Mouse (Mus musculus) MEL (cell line): Measurements from ENCODE around the gene Gpt2. TPM values are rescaled to one million over a fixed set of nuclear protein-coding genes. Genes with fewer than 3 reads are reported as not detected.
A peak's percentile ranks its signal among the peaks of the same experiment; 100 is the strongest.

Source experiments
- DNase-seq: peaks from one replicate; pipeline ENCODE4 v3.0.0; 2011; ENCODE audit warnings: low read depth, low spot score
- H3K27ac ChIP-seq: 2 replicates; pipeline ENCODE4 v1.5.1; 2012; ENCODE audit warnings: low read depth, mild to moderate bottlenecking, control low read depth, low read length, moderate library complexity; ENCODE audit not compliant: control insufficient read depth
- H3K27me3 ChIP-seq, 2 experiments: fragments of 150-350 bp in 1 of 2; sonication (generic) in 1 of 2; 2 replicates each; pipeline ENCODE4 v1.6.1; 2012; ENCODE audit warnings: low read length in 2 of 2, mild to moderate bottlenecking in 2 of 2, improper control_type of control experiment in 1 of 2, moderate library complexity in 1 of 2; ENCODE audit not compliant: insufficient read depth in 2 of 2, control insufficient read depth in 1 of 2
- H3K36me3 ChIP-seq, 2 experiments: 2 replicates each; pipeline ENCODE4 v1.6.1; 2012 to 2014; ENCODE audit warnings: low read length in 2 of 2, improper control_type of control experiment in 1 of 2, inconsistent platforms in 1 of 2, mild to moderate bottlenecking in 1 of 2; ENCODE audit not compliant: insufficient read depth in 2 of 2, control insufficient read depth in 1 of 2
- H3K4me1 ChIP-seq, 2 experiments: fragments of 150-350 bp in 1 of 2; sonication (generic) in 1 of 2; 2 replicates each; pipeline ENCODE4 v1.6.1; 2012; ENCODE audit warnings: low read length in 2 of 2, improper control_type of control experiment in 1 of 2, mild to moderate bottlenecking in 1 of 2; ENCODE audit not compliant: insufficient read depth in 2 of 2, control insufficient read depth in 1 of 2
- H3K4me3 ChIP-seq, 2 experiments: fragments of 150-350 bp in 1 of 2; sonication (generic) in 1 of 2; 2 replicates each; pipeline ENCODE4 v1.5.1; 2012; ENCODE audit warnings: low read depth in 2 of 2, low read length in 2 of 2, mild to moderate bottlenecking in 2 of 2, moderate library complexity in 2 of 2, control low read depth in 1 of 2, improper control_type of control experiment in 1 of 2; ENCODE audit not compliant: control insufficient read depth in 1 of 2, insufficient read depth in 1 of 2
- H3K79me2 ChIP-seq: 2 replicates; pipeline ENCODE4 v1.6.1; 2012; ENCODE audit warnings: mild to moderate bottlenecking, low read length, moderate library complexity; ENCODE audit not compliant: control insufficient read depth, poor library complexity, insufficient read depth
- H3K9ac ChIP-seq: 2 replicates; pipeline ENCODE4 v1.6.1; 2012; ENCODE audit warnings: low read depth, mild to moderate bottlenecking, control low read depth, low read length, moderate library complexity; ENCODE audit not compliant: control insufficient read depth, poor library complexity, severe bottlenecking
- H3K9me3 ChIP-seq: fragments of 150-350 bp; sonication (generic); replicated peaks from 2 replicates; pipeline ENCODE4 v1.6.1; 2012; ENCODE audit warnings: mild to moderate bottlenecking, low read length, improper control_type of control experiment, moderate library complexity; ENCODE audit not compliant: insufficient read depth
- BHLHE40 ChIP-seq: IDR thresholded peaks from 2 replicates; pipeline ENCODE4 v1.6.1; 2012; ENCODE audit warnings: low read depth, mild to moderate bottlenecking, inconsistent platforms, low read length, improper control_type of control experiment, borderline replicate concordance
- CHD1 ChIP-seq: IDR thresholded peaks from 2 replicates; pipeline ENCODE4 v1.6.1; 2012; ENCODE audit warnings: low read depth, mild to moderate bottlenecking, inconsistent platforms, low read length, improper control_type of control experiment
- CHD2 ChIP-seq: IDR thresholded peaks from 2 replicates; pipeline ENCODE4 v1.6.1; 2011; ENCODE audit warnings: low read length, improper control_type of control experiment
- CTCF ChIP-seq, 3 experiments: IDR thresholded peaks in 2 of 3; conservative IDR thresholded peaks in 1 of 3; 2 replicates each; pipeline ENCODE4 v1.5.1; 2011 to 2012; ENCODE audit warnings: low read length in 3 of 3, low read depth in 2 of 3, mild to moderate bottlenecking in 2 of 3, improper control_type of control experiment in 1 of 3, inconsistent platforms in 1 of 3, mixed read lengths in 1 of 3, moderate library complexity in 1 of 3; ENCODE audit not compliant: control insufficient read depth in 1 of 3, insufficient read depth in 1 of 3, poor library complexity in 1 of 3, severe bottlenecking in 1 of 3
- ELF1 ChIP-seq: IDR thresholded peaks from 2 replicates; pipeline ENCODE4 v1.6.1; 2014; ENCODE audit warnings: low read depth, mild to moderate bottlenecking, inconsistent platforms, low read length, improper control_type of control experiment, moderate library complexity
- ETS1 ChIP-seq: IDR thresholded peaks from 2 replicates; pipeline ENCODE4 v1.6.1; 2012; ENCODE audit warnings: low read depth, mild to moderate bottlenecking, inconsistent platforms, low read length, improper control_type of control experiment, moderate library complexity
- GABPA ChIP-seq: IDR thresholded peaks from 2 replicates; pipeline ENCODE4 v1.6.1; 2012; ENCODE audit warnings: low read depth, mild to moderate bottlenecking, inconsistent platforms, low read length, improper control_type of control experiment, moderate library complexity
- GATA1 ChIP-seq: IDR thresholded peaks from 2 replicates; pipeline ENCODE4 v1.6.1; 2011; ENCODE audit warnings: low read depth, low read length, improper control_type of control experiment
- HCFC1 ChIP-seq: IDR thresholded peaks from 2 replicates; pipeline ENCODE4 v1.6.1; 2012; ENCODE audit warnings: low read depth, mild to moderate bottlenecking, inconsistent platforms, low read length, improper control_type of control experiment, moderate library complexity
- JUND ChIP-seq: IDR thresholded peaks from 2 replicates; pipeline ENCODE4 v1.6.1; 2011; ENCODE audit warnings: low read depth, mild to moderate bottlenecking, improper control_type of control experiment, low read length
- MAFK ChIP-seq: IDR thresholded peaks from 2 replicates; pipeline ENCODE4 v1.6.1; 2011; ENCODE audit warnings: low read depth, mild to moderate bottlenecking, low read length, improper control_type of control experiment, borderline replicate concordance
- MAX ChIP-seq: IDR thresholded peaks from 2 replicates; pipeline ENCODE4 v1.6.1; 2011; ENCODE audit warnings: low read length, improper control_type of control experiment
- MAZ ChIP-seq: IDR thresholded peaks from 2 replicates; pipeline ENCODE4 v1.6.1; 2012; ENCODE audit warnings: low read depth, mild to moderate bottlenecking, inconsistent platforms, low read length, improper control_type of control experiment
- MEF2A ChIP-seq: IDR thresholded peaks from 2 replicates; pipeline ENCODE4 v1.6.1; 2014; ENCODE audit warnings: low read depth, mild to moderate bottlenecking, inconsistent platforms, low read length, improper control_type of control experiment; ENCODE audit not compliant: poor library complexity, insufficient replicate concordance, severe bottlenecking; ENCODE audit errors: extremely low read depth
- MYB ChIP-seq: IDR thresholded peaks from 2 replicates; pipeline ENCODE4 v1.6.1; 2011; ENCODE audit warnings: mild to moderate bottlenecking, low read depth, low read length, improper control_type of control experiment
- POLR2AphosphoS2 ChIP-seq: IDR thresholded peaks from 2 replicates; pipeline ENCODE4 v1.6.1; 2011; ENCODE audit warnings: low read length, improper control_type of control experiment
- RAD21 ChIP-seq: IDR thresholded peaks from 2 replicates; pipeline ENCODE4 v1.6.1; 2011; ENCODE audit warnings: mild to moderate bottlenecking, low read depth, low read length, improper control_type of control experiment
- SIN3A ChIP-seq: IDR thresholded peaks from 2 replicates; pipeline ENCODE4 v1.6.1; 2012; ENCODE audit warnings: low read length, improper control_type of control experiment, inconsistent platforms
- SMC3 ChIP-seq: IDR thresholded peaks from 2 replicates; pipeline ENCODE4 v1.6.1; 2011; ENCODE audit warnings: low read depth, low read length, improper control_type of control experiment
- USF1 ChIP-seq: IDR thresholded peaks from 2 replicates; pipeline ENCODE4 v1.6.1; 2014; ENCODE audit warnings: low read depth, mild to moderate bottlenecking, inconsistent platforms, low read length, improper control_type of control experiment, moderate library complexity
- polyA plus RNA-seq, 2 experiments: library from polyadenylated mRNA; stranded (reverse) in 1 of 2; unstranded in 1 of 2; fragments of >175 nt in 1 of 2; fragments of >200 nt in 1 of 2; gene quantifications; 2 replicates each; pipeline versions ENCODE4 v1.2.1 to v1.2.4; 2012; ENCODE audit warnings: low replicate concordance in 2 of 2, low read depth in 1 of 2; ENCODE audit not compliant: insufficient read length in 2 of 2, insufficient read depth in 1 of 2, missing spikeins in 1 of 2
- total RNA-seq: library from RNA; depleted of rRNA; stranded (reverse); fragments of 300-350 nt; gene quantifications from 2 replicates; pipeline ENCODE4 v1.2.3, GENCODE M21; 2012

The Gpt2 gene
- total and polyA plus RNA-seq, 3 experiments = 10.2 to 25.3 TPM; not detected in 1

DNA sequence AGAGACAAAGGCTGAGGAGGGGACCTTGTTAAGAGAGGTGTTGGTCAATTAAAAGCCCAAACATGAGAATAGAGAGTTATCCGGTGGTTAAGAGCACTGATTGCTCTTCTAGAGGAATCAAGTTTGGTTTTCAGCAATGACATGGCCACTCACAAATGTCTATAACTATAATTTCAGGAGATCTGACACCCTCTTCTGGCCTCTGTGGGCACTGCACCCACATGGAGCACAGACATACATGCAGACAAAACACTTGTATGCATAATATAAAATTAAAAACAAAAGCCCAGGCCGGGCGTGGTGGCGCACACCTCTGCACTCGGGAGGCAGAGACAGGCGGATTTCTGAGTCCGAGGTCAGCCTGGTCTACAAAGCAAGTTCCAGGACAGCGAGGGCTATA lies 2.8 kb upstream of the Gpt2 start:
- no peak overlapping the region for H3K27ac ChIP-seq
- H3K4me3 ChIP-seq = no peak overlapping the region
- no peak overlapping the region for H3K9ac ChIP-seq
- no peaks in the 10 kb centered on the region for H3K79me2 ChIP-seq
- no peaks in the 10 kb centered on the region; a peak in 1 of 4 replicates for H3K27me3 ChIP-seq
- TF ChIP-seq MEF2A (no peak), MYB (no peak), ELF1 (no peak), SMC3 (0 out of 2 replicates have a peak, but pooled peaks have one; percentile 8), RAD21 (peak; percentile 4), MAZ (no peak), CTCF (IDR thresholded peaks at IDR 0.05 in 2 of 3, conservative IDR thresholded peaks at IDR 0.05 in 1 of 3; ENCODE audit: control insufficient read depth in 1 of 3, insufficient read depth in 1 of 3, low read depth in 2 of 3, low read length in 3 of 3, poor library complexity in 1 of 3, severe bottlenecking in 1 of 3) (peak in 1 of 3 experiments; percentile 20; a peak in 1 of 6 replicates)
- TF ChIP-seq, all 39 proteins: peak for 3
- DNase-seq = peak; percentile 30
- Histone ChIP-seq H3K9me3 (no peaks in the 10 kb centered on the region), H3K36me3 (peaks cover 0 to 3% of the 10 kb centered on the region in 2 experiments; a peak in 2 of 4 replicates), H3K4me1 (peaks cover 3 to 8% of the 10 kb centered on the region in 2 experiments; a peak in 3 of 4 replicates)

- peak overlapping the region; percentile 88 for H3K4me3 ChIP-seq
- H3K79me2 ChIP-seq = no peaks in the 10 kb centered on the region
- no peak overlapping the region for H3K27ac ChIP-seq
- H3K27me3 ChIP-seq = no peaks in the 10 kb centered on the region
- DNase-seq = no peak
- H3K9me3 ChIP-seq = no peaks in the 10 kb centered on the region
- peaks cover 3 to 8% of the 10 kb centered on the region in 2 experiments; a peak in 3 of 4 replicates for H3K4me1 ChIP-seq
- H3K36me3 ChIP-seq = peaks cover 0 to 3% of the 10 kb centered on the region in 2 experiments; a peak in 3 of 4 replicates
- no peak for TF ChIP-seq ELF1
- peak overlapping the region; percentile 75 for H3K9ac ChIP-seq
Measured at GRCm38 (mm10) chr8:85492940-85493931, 860 bp downstream of the Gpt2 start.

GRCm38 (mm10) chr8:85496125-85496524 lies 3.7 kb downstream of the Gpt2 start:
- H3K4me3 ChIP-seq = no peak overlapping the region
- no peak overlapping the region for H3K9ac ChIP-seq
- no peaks in the 10 kb centered on the region for H3K79me2 ChIP-seq
- no peaks in the 10 kb centered on the region for H3K9me3 ChIP-seq
- H3K27me3 ChIP-seq = no peaks in the 10 kb centered on the region
- H3K36me3 ChIP-seq = peaks cover 0 to 3% of the 10 kb centered on the region in 2 experiments; a peak in 3 of 4 replicates
- no peak for TF ChIP-seq HCFC1
- no peak for TF ChIP-seq SIN3A
- no peak for TF ChIP-seq POLR2AphosphoS2
- no peak for TF ChIP-seq MAFK
- no peak for TF ChIP-seq JUND
- no peak for TF ChIP-seq ETS1
- TF ChIP-seq CHD2 = no peak
- TF ChIP-seq RAD21 = no peak
- no peak for TF ChIP-seq USF1
- no peak for TF ChIP-seq MAX
- no peak for TF ChIP-seq MEF2A
- TF ChIP-seq BHLHE40 = no peak
- no peak for TF ChIP-seq GATA1
- no peak for TF ChIP-seq MAZ
- no peak for TF ChIP-seq GABPA
- no peak for TF ChIP-seq CHD1
- no peak overlapping the region for H3K27ac ChIP-seq
- peaks cover 3 to 8% of the 10 kb centered on the region in 2 experiments; a peak in 3 of 4 replicates for H3K4me1 ChIP-seq
- no peak for DNase-seq
